Mouse (Mus musculus) common myeloid progenitor, adult 5-6 weeks (primary cell): Measurements from ENCODE around the gene Tbp. TPM values are rescaled to one million over a fixed set of nuclear protein-coding genes. Genes with fewer than 3 reads are reported as not detected.
"Not testable (repeated sequence)": the region's sequence is repeated elsewhere in the genome, so short reads cannot be mapped to it uniquely, and the experiment has no call there.

Experiments used
- ATAC-seq: replicated peaks from 2 replicates; pipeline ENCODE4 v1.8.0; 2016; ENCODE audit warnings: low read depth, mild to moderate bottlenecking, moderate TSS enrichment, inconsistent platforms; ENCODE audit not compliant: poor library complexity, severe bottlenecking
- total RNA-seq: library from RNA; stranded (forward); fragments of 200-1000, 187-1606 nt; gene quantifications from 2 replicates; pipeline ENCODE4 v1.2.3, GENCODE M21; 2017

Gene Tbp
- total RNA-seq, 1 experiment from 2014 or later: 58.4 TPM

DNA sequence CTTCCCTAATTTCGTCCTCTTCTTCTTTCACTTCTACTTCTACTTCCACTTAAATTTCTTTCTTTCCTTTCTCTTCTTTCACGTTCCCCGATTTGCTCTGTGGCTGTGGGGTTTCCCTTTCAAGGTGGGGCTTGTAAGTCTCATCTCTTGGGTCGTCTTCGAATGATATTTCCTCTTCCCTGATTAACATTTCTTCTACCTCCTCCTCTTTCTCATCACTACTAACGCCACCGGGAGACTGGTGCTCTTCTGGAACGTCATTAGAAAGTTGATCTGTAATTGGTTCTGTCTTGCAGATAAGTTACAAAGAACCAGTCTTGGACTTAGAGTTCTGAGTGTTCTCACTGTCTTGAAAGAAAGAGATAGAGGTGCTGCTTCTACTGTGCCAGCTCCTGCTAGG lies 36.3 kb downstream of the Tbp start:
- ATAC-seq: peak; percentile 31

- peak; percentile 66 for ATAC-seq
Observed at GRCm38 (mm10) chr17:15536457-15536904, 36.8 kb downstream of the Tbp start.

- no peak for ATAC-seq
Observed at GRCm38 (mm10) chr17:15540309-15540708, 40.6 kb downstream of the Tbp start.

DNA sequence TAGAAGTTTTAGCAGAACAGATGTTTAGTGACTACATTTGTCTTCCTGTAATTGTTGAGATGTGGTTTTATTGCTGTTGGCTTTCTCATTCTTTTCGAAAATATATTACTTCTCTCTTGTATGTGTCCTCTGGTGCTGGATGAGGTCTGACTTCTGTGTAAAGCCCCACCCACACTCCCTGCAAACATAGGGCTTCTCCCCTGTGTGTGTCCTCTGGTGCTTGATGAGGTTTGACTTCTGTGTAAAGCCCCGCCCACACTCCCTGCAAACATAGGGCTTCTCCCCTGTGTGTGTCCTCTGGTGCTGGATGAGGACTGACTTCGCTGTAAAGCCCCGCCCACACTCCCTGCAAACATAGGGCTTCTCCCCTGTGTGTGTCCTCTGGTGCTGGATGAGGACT lies 44.2 kb downstream of the Tbp start:
- not testable (repeated sequence) for ATAC-seq

DNA sequence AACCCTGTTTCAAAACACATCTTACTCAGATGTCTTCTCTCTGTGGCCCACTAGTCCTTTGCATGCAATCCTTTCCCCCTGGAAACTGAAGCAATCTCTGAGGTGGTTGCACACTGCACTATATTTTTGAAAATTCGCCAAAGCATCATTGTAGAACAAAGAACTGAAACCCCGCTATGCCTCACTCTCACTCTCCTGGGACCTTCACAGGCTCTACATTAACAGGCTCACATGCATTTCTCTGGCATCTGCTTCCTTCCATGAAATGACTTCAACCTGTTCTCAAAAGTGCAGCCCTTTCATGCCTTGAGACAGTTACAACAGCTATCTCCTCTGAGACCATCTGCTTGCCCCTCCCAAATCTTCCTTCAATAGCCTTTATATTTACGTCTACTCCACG lies 46.8 kb downstream of the Tbp start:
- no peak for ATAC-seq

- ATAC-seq: no peak
Observed at GRCm38 (mm10) chr17:15549713-15550112, 50.0 kb downstream of the Tbp start.

DNA sequence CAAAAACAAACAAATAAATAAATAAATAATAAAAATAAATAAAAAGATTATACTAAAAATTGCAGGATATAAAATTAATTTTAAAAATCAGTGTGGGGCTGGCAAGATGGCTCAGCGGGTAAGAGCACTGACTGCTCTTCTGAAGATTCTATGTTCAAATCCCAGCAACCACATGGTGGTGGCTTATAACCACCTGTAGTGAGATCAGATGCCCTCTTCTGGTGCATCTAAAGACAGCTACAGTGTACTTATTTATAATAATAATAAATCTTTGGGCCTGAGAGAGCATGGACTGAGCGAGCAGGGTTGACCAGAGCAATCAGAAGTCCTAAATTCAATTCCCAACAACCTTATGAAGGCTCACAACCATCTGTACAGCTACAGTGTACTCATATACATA lies 60.3 kb downstream of the Tbp start:
- no peak for ATAC-seq

- peak; percentile 99 for ATAC-seq
Observed at GRCm38 (mm10) chr17:15564014-15564927, 64.6 kb downstream of the Tbp start, which contains the start of gene Prdm9. Gene Prdm9, minus strand, starts transcription at chr17:15564354.

GRCm38 (mm10) chr17:15564928-15565300 lies 65.2 kb downstream of the Tbp start:
- ATAC-seq: no peak

- ATAC-seq: no peak
Observed at GRCm38 (mm10) chr17:15566908-15567307, 67.2 kb downstream of the Tbp start.

- ATAC-seq: no peak
Observed at GRCm38 (mm10) chr17:15575056-15575455, 75.4 kb downstream of the Tbp start.

- ATAC-seq: peak; percentile 74
Observed at GRCm38 (mm10) chr17:15577291-15577694, 77.6 kb downstream of the Tbp start.

Other genes with a start within 250 kb of the Tbp start
- 0.23 TPM in 1 of 2 replicates, not detected in the other for gene Dll1, start 123.0 kb upstream of the Tbp start, total RNA-seq
- 12.7 and 14.7 TPM in 2 replicates for gene Fam120b, start 103.7 kb upstream of the Tbp start, total RNA-seq
- gene Psmb1, start 137 bp upstream of the Tbp start, total RNA-seq: 178 and 184 TPM in 2 replicates
- gene Pdcd2, start 27.4 kb downstream of the Tbp start, total RNA-seq: 86.3 and 100 TPM in 2 replicates
- gene Prdm9, start 64.5 kb downstream of the Tbp start, total RNA-seq: 7.1 and 7.8 TPM in 2 replicates
- gene Chd1, start 205.1 kb downstream of the Tbp start, total RNA-seq: 75.5 and 100 TPM in 2 replicates